Mouse (Mus musculus): ENCODE measurements around the gene Pik3ap1. TPM values are rescaled to one million over a fixed set of nuclear protein-coding genes. Genes with fewer than 3 reads are reported as not detected.

Gene Pik3ap1
- 11.9 TPM for polyA plus RNA-seq (2017; shearing (Covaris generic))

GRCm38 (mm10) chr19:41384922-41385508 lies at the start of gene Pik3ap1:
Pik3ap1 (minus strand) TSS chr19:41385102.

GRCm38 (mm10) chr19:41263630-41264295 lies 121.1 kb downstream of the Pik3ap1 start, which contains the start of gene Tm9sf3:
Tm9sf3 (minus strand) TSS chr19:41263997.

Other genes with a start within 250 kb of the Pik3ap1 start
- gene Tll2, start 178.3 kb downstream of the Pik3ap1 start, polyA plus RNA-seq (2017; shearing (Covaris generic)): not detected
- 268 TPM for gene Tm9sf3, start 121.1 kb downstream of the Pik3ap1 start, polyA plus RNA-seq (2017; shearing (Covaris generic))
- gene Lcor, start 97.5 kb upstream of the Pik3ap1 start, polyA plus RNA-seq (2017; shearing (Covaris generic)): 14.6 TPM
- 6.2 TPM for gene Gm340, start 197.3 kb upstream of the Pik3ap1 start, polyA plus RNA-seq (2017; shearing (Covaris generic))

All from effector memory CD4-positive, alpha-beta T cell, adult 5 months (primary cell).